8 mouse cellular contexts compared by ENCODE assay signal in genomic region chr5:139460384-139461067, GRCm38 (mm10). TPM values are rescaled to one million over a fixed set of nuclear protein-coding genes. Genes with fewer than 3 reads are reported as not detected.
A peak's percentile ranks its signal among the peaks of the same experiment; 100 is the strongest.
DNase-seq lines count a peak whose midpoint lies in the region; ATAC-seq lines count a peak whose summit lies in the region.

Gene 3110082I17Rik, minus strand, starts transcription at chr5:139460527.

- H3K27ac ChIP-seq in intestine, embryonic 14.5 days (ENCODE audit: low read depth) = no peak within 1 kb of the TSS

- DNase-seq in adrenal gland, adult 18-20 months (ENCODE audit: low spot score in 2 of 2) = peak; percentile 99
- DNase-seq in embryo, embryonic 11 days = peak; percentile 98
- DNase-seq in gastrocnemius, postnatal 25 days = peak; percentile 96
- peak; percentile 100 for DNase-seq in intestine, embryonic 14.5 days (ENCODE audit: low spot score)
- DNase-seq in left cerebral cortex, postnatal 14 days (ENCODE audit: low spot score in 2 of 2) = peak; percentile 99 to 100
- DNase-seq in mesoderm, embryonic 11.5 days (ENCODE audit: low read depth, low spot score) = peak; percentile 99
- peak; percentile 97 to 98 for DNase-seq in right cerebral cortex, postnatal 36 days (ENCODE audit: low spot score in 2 of 2)
- DNase-seq in yolk sac, embryonic 10.5 days (ENCODE audit: low spot score) = peak; percentile 96

- H3K4me1 ChIP-seq in intestine, embryonic 14.5 days (replicated peaks; ENCODE audit: control insufficient read depth, insufficient read depth, low read length) = peaks cover 7% of the 10 kb centered on the region; the same call in 1 of the 2 replicates

- ATAC-seq in intestine, embryonic 14.5 days (replicated peaks; ENCODE audit: low FRiP score, low TSS enrichment, low read depth) = peak; percentile 99

- intact Hi-C loops in left cerebral cortex, postnatal 14 days (cut with DNase I) = no loop called here

- 0 out of 2 replicates have a peak, but pooled peaks cover 1% of the 10 kb centered on the region for H3K36me3 ChIP-seq in intestine, embryonic 14.5 days (ENCODE audit: control insufficient read depth, insufficient read depth, low read length)

- peak within 1 kb of the TSS; percentile 63 for H3K9ac ChIP-seq in intestine, embryonic 14.5 days (ENCODE audit: low read length)

- H3K27me3 ChIP-seq in intestine, embryonic 14.5 days (replicated peaks; ENCODE audit: control insufficient read depth, insufficient read depth, low read length) = no peaks in the 10 kb centered on the region

- no peaks in the 10 kb centered on the region for H3K9me3 ChIP-seq in intestine, embryonic 14.5 days (ENCODE audit: control insufficient read depth, low read length)

- peak within 1 kb of the TSS; percentile 89 for H3K4me2 ChIP-seq in intestine, embryonic 14.5 days (ENCODE audit: low read length)

- WGBS in intestine, embryonic 14.5 days = 3% methylated on average over 41 of the region's 42 CpGs

- H3K4me3 ChIP-seq in intestine, embryonic 14.5 days (ENCODE audit: low read depth, low read length) = peak within 1 kb of the TSS; percentile 68

RNA-seq across cellular contexts. Expression of gene 3110082I17Rik, which starts in this region (rescaled TPM):
- total RNA-seq in adrenal gland, adult 18-20 months (2021) = 1 to 10 TPM; 8.0 to 8.4 TPM
- 1 to 10 TPM; 7.8 to 8.0 TPM for total RNA-seq in gastrocnemius, postnatal 25 days (2021)
- polyA plus RNA-seq in intestine, embryonic 14.5 days (2014; fragmentation: Nextera tagmentation; extraction: Ambion mirVana) = 44.4 and 49.0 TPM in 2 replicates
- 10 to 100 TPM; 16.6 to 17.6 TPM for total RNA-seq in left cerebral cortex, postnatal 14 days (2021)
